Mouse (Mus musculus): ENCODE results near the gene Dgcr2. TPM values are rescaled to one million over a fixed set of nuclear protein-coding genes. Genes with fewer than 3 reads are reported as not detected.

Dgcr2 gene
- polyA plus RNA-seq, 1 experiment from 2014 or later = 72.9 TPM

DNA sequence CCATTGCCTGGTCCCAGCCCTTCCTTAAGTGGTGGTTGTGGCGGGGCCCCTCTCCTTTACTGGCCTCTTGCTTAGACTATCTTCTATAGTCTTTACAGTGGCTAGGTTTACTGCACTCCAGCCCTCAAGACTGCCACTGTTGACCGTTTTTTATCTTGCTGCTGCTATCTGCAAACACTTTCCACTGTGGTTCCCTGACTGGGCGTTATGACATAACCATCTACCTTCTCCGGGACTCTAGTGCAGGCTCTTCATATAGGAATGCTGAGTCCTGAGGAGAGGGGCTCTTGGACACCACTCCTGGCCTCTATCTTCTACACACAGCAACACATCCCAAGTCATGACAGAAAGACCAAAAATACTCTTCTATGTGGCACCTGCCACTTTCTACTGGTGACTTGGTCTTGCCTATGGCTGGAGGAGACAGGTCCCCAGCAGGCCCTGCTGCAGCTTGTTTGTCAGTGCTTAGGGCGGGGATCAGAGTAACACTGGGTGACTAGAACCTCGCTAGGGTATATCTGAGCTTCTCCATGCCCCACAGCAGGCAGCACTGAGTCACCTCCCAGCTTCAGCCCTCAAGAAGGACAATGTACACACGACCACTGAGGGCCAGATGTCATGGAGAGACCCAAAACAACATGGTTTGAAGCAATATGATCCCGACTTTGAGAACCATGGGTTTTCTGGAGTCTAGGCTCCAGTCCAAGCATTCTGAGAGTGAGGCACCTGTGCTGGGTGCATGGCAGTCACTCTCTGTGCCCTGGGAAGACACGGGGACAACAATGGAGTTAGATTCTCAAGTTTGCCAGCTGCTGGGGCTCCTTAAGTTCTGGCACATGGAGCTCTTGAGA is 35.5 kb upstream of the Dgcr2 start:
- Histone ChIP-seq H3K9ac (ENCODE audit: low read depth, low read length) (no peak overlapping the region), H3K4me3 (ENCODE audit: low read depth, low read length) (no peak overlapping the region), H3K27ac (ENCODE audit: low read depth, low read length) (no peak overlapping the region), H3K4me1 (replicated peaks; ENCODE audit: control insufficient read depth, insufficient read depth, low read length) (no peaks in the 10 kb centered on the region), H3K36me3 (ENCODE audit: control insufficient read depth, insufficient read depth, low read length) (no peaks in the 10 kb centered on the region), H3K9me3 (ENCODE audit: control insufficient read depth, low read length) (no peaks in the 10 kb centered on the region), H3K27me3 (ENCODE audit: control insufficient read depth, insufficient read depth, low read length) (no peaks in the 10 kb centered on the region), H3K4me2 (replicated peaks; ENCODE audit: low read depth, low read length) (no peak overlapping the region)
- ATAC-seq (ENCODE audit: low FRiP score) (no peak), DNase-seq (ENCODE audit: low spot score) (no peak)
- 70% methylated on average over 9 of the region's 9 CpGs for WGBS

DNA sequence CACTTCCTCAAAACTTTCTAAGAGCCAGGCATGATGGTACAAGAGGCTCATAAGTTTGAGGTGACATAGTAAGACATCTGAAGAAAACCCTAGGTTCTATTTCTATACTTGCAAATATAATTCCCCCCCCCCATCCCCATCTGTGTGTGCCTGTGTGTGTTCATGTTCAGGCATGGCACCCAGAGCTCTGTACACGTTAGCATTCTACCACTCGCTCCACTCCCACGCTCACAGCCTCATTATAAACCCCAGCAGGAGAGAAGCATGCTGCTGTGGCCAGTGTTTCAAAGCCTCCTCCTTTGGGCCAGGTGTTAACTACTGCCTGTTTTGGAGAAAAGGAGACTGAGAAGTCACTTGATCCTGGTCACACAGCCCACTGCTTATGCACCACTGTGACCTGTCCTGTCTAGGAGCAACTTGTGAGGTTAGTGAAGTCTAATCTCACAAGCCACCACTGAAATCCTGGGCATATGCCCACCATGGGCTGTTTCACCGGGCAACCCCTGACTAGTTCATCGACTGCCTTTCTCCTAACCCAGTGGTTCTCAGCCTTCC is 33.6 kb upstream of the Dgcr2 start:
- Histone ChIP-seq H3K27me3 (ENCODE audit: control insufficient read depth, insufficient read depth, low read length) (no peaks in the 10 kb centered on the region), H3K36me3 (ENCODE audit: control insufficient read depth, insufficient read depth, low read length) (no peaks in the 10 kb centered on the region), H3K4me2 (replicated peaks; ENCODE audit: low read depth, low read length) (no peak overlapping the region), H3K9me3 (ENCODE audit: control insufficient read depth, low read length) (no peaks in the 10 kb centered on the region), H3K4me3 (ENCODE audit: low read depth, low read length) (no peak overlapping the region), H3K9ac (ENCODE audit: low read depth, low read length) (no peak overlapping the region), H3K4me1 (replicated peaks; ENCODE audit: control insufficient read depth, insufficient read depth, low read length) (peaks cover 2% of the 10 kb centered on the region), H3K27ac (ENCODE audit: low read depth, low read length) (no peak overlapping the region)
- no peak for ATAC-seq (ENCODE audit: low FRiP score)
- WGBS = 79% methylated on average over 5 of the region's 5 CpGs
- DNase-seq (ENCODE audit: low spot score) = no peak

DNA sequence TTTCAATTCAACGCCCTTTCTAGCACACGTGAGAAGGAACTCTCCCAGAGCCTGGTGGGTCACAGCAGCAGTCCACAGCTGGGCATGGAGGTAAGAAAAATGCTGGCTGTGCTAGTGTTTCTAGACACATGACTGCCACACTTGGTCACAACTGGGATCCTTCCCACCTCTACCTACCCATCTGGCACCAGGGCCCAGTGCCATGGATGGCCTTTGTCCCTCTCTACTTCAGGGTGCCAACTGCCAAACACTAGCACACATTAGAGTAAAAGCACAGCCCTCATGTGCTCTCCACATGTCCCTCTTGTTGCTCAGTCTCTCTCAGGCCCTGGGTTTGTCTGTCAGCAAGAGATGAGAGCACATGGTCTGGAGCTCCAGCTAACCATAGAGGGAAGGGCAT is 31.3 kb upstream of the Dgcr2 start:
- Histone ChIP-seq H3K4me1 (replicated peaks; ENCODE audit: control insufficient read depth, insufficient read depth, low read length) (peaks cover 5% of the 10 kb centered on the region), H3K4me2 (replicated peaks; ENCODE audit: low read depth, low read length) (no peak overlapping the region), H3K27ac (ENCODE audit: low read depth, low read length) (no peak overlapping the region), H3K4me3 (ENCODE audit: low read depth, low read length) (no peak overlapping the region), H3K36me3 (ENCODE audit: control insufficient read depth, insufficient read depth, low read length) (no peaks in the 10 kb centered on the region), H3K9ac (ENCODE audit: low read depth, low read length) (no peak overlapping the region), H3K9me3 (ENCODE audit: control insufficient read depth, low read length) (no peaks in the 10 kb centered on the region), H3K27me3 (ENCODE audit: control insufficient read depth, insufficient read depth, low read length) (no peaks in the 10 kb centered on the region)
- 63% methylated on average over 2 of the region's 2 CpGs for WGBS
- DNase-seq (ENCODE audit: low spot score) (no peak), ATAC-seq (ENCODE audit: low FRiP score) (no peak)

- Histone ChIP-seq H3K27ac (ENCODE audit: low read depth, low read length) (peak overlapping the region; percentile 65; the same call in 1 of the 2 replicates), H3K9ac (ENCODE audit: low read depth, low read length) (no peak overlapping the region), H3K36me3 (ENCODE audit: control insufficient read depth, insufficient read depth, low read length) (no peaks in the 10 kb centered on the region), H3K4me1 (replicated peaks; ENCODE audit: control insufficient read depth, insufficient read depth, low read length) (peaks cover 5% of the 10 kb centered on the region), H3K4me2 (replicated peaks; ENCODE audit: low read depth, low read length) (no peak overlapping the region), H3K4me3 (ENCODE audit: low read depth, low read length) (no peak overlapping the region), H3K27me3 (ENCODE audit: control insufficient read depth, insufficient read depth, low read length) (no peaks in the 10 kb centered on the region), H3K9me3 (ENCODE audit: control insufficient read depth, low read length) (no peaks in the 10 kb centered on the region)
- WGBS = 6% methylated on average over 2 of the region's 2 CpGs
- DNase-seq (ENCODE audit: low spot score) (no peak), ATAC-seq (ENCODE audit: low FRiP score) (peak; percentile 6; the same call in 1 of the 2 replicates)
Measured at GRCm38 (mm10) chr16:17929211-17929610, 30.8 kb upstream of the Dgcr2 start.

GRCm38 (mm10) chr16:17928627-17929104 is 30.3 kb upstream of the Dgcr2 start:
- WGBS = 2% methylated on average over 9 of the region's 9 CpGs
- H3K9me3 ChIP-seq (ENCODE audit: control insufficient read depth, low read length) = no peaks in the 10 kb centered on the region
- peak overlapping the region; percentile 93 for H3K4me2 ChIP-seq (replicated peaks; ENCODE audit: low read depth, low read length)
- H3K4me3 ChIP-seq (ENCODE audit: low read depth, low read length) = peak overlapping the region; percentile 88
- ATAC-seq (ENCODE audit: low FRiP score) (peak; percentile 49), DNase-seq (ENCODE audit: low spot score) (peak; percentile 81)
- H3K36me3 ChIP-seq (ENCODE audit: control insufficient read depth, insufficient read depth, low read length) = no peaks in the 10 kb centered on the region
- H3K27me3 ChIP-seq (ENCODE audit: control insufficient read depth, insufficient read depth, low read length) = no peaks in the 10 kb centered on the region
- H3K9ac ChIP-seq (ENCODE audit: low read depth, low read length) = peak overlapping the region; percentile 51
- peak overlapping the region; percentile 86 for H3K27ac ChIP-seq (ENCODE audit: low read depth, low read length)
- peaks cover 5% of the 10 kb centered on the region for H3K4me1 ChIP-seq (replicated peaks; ENCODE audit: control insufficient read depth, insufficient read depth, low read length)

DNA sequence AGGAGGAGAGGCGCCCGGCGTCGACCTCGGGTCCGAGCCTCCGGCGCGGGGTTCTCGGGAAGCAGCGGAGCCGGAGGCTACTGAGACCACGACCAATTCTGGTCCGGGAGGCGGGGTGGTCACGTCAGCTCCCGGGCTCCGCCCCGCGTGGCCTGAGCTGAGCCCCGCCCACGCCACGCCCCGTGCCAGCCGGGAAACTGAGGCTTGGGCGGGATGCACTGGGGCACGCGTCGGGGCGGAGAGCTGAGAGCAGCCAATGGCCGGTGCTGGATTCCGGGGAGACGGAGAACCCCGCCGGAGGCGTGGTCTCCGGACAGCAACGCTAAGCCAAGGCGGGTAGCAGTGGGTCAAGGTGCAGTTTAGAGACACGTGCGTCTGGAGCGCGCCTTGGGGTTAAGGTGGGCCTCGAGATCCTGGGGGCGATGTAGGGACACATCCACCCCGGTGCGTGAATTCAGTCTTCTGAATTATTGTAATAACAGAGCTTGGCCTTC is 29.8 kb upstream of the Dgcr2 start, which contains the start of gene Slc25a1:
TSS of gene Slc25a1 (minus strand) at position 133 of the 494 bp plus-strand sequence.
- H3K4me1 ChIP-seq (replicated peaks; ENCODE audit: control insufficient read depth, insufficient read depth, low read length) = peaks cover 5% of the 10 kb centered on the region
- under 1% methylated on average over 47 of the region's 47 CpGs for WGBS
- H3K27me3 ChIP-seq (ENCODE audit: control insufficient read depth, insufficient read depth, low read length) = no peaks in the 10 kb centered on the region
- no peaks in the 10 kb centered on the region for H3K36me3 ChIP-seq (ENCODE audit: control insufficient read depth, insufficient read depth, low read length)
- ATAC-seq (ENCODE audit: low FRiP score) (peak; percentile 86), DNase-seq (ENCODE audit: low spot score) (peak; percentile 87)
- H3K9ac ChIP-seq (ENCODE audit: low read depth, low read length) = peak within 1 kb of the TSS; percentile 51
- H3K4me3 ChIP-seq (ENCODE audit: low read depth, low read length) = peak within 1 kb of the TSS; percentile 88
- no peaks in the 10 kb centered on the region for H3K9me3 ChIP-seq (ENCODE audit: control insufficient read depth, low read length)
- H3K27ac ChIP-seq (ENCODE audit: low read depth, low read length) = peak within 1 kb of the TSS; percentile 86
- peak within 1 kb of the TSS; percentile 93 for H3K4me2 ChIP-seq (replicated peaks; ENCODE audit: low read depth, low read length)

- Histone ChIP-seq H3K4me1 (replicated peaks; ENCODE audit: control insufficient read depth, insufficient read depth, low read length) (peaks cover 7% of the 10 kb centered on the region), H3K4me3 (ENCODE audit: low read depth, low read length) (peak overlapping the region; percentile 88), H3K9me3 (ENCODE audit: control insufficient read depth, low read length) (no peaks in the 10 kb centered on the region), H3K4me2 (replicated peaks; ENCODE audit: low read depth, low read length) (peak overlapping the region; percentile 93), H3K27me3 (ENCODE audit: control insufficient read depth, insufficient read depth, low read length) (no peaks in the 10 kb centered on the region), H3K9ac (ENCODE audit: low read depth, low read length) (peak overlapping the region; percentile 51), H3K27ac (ENCODE audit: low read depth, low read length) (peak overlapping the region; percentile 86), H3K36me3 (ENCODE audit: control insufficient read depth, insufficient read depth, low read length) (no peaks in the 10 kb centered on the region)
- DNase-seq (ENCODE audit: low spot score) (peak; percentile 74), ATAC-seq (ENCODE audit: low FRiP score) (peak; percentile 59)
- WGBS = under 1% methylated on average over 66 of the region's 72 CpGs
Measured at GRCm38 (mm10) chr16:17927351-17928082, 29.2 kb upstream of the Dgcr2 start.

- DNase-seq (ENCODE audit: low spot score) = no peak
- Histone ChIP-seq H3K4me2 (replicated peaks; ENCODE audit: low read depth, low read length) (peak overlapping the region; percentile 89), H3K27ac (ENCODE audit: low read depth, low read length) (peak overlapping the region; percentile 63), H3K4me3 (ENCODE audit: low read depth, low read length) (peak overlapping the region; percentile 83), H3K9ac (ENCODE audit: low read depth, low read length) (peak overlapping the region; percentile 93), H3K4me1 (replicated peaks; ENCODE audit: control insufficient read depth, insufficient read depth, low read length) (peaks cover 13% of the 10 kb centered on the region), H3K27me3 (ENCODE audit: control insufficient read depth, insufficient read depth, low read length) (peaks cover 7% of the 10 kb centered on the region; the same call in 1 of the 2 replicates), H3K9me3 (ENCODE audit: control insufficient read depth, low read length) (no peaks in the 10 kb centered on the region), H3K36me3 (ENCODE audit: control insufficient read depth, insufficient read depth, low read length) (no peaks in the 10 kb centered on the region)
- peak; percentile 38 for ATAC-seq (ENCODE audit: low FRiP score)
- 1% methylated on average over 14 of the region's 14 CpGs for WGBS
Measured at GRCm38 (mm10) chr16:17922163-17922538, 23.8 kb upstream of the Dgcr2 start.

Data from hindbrain, embryonic 11.5 days (tissue).